Mouse (Mus musculus): ENCODE results near the gene Pah. TPM values are rescaled to one million over a fixed set of nuclear protein-coding genes. Genes with fewer than 3 reads are reported as not detected.

Pah gene
- polyA plus RNA-seq, 1 experiment from 2014 or later, result 0.17 TPM

DNA sequence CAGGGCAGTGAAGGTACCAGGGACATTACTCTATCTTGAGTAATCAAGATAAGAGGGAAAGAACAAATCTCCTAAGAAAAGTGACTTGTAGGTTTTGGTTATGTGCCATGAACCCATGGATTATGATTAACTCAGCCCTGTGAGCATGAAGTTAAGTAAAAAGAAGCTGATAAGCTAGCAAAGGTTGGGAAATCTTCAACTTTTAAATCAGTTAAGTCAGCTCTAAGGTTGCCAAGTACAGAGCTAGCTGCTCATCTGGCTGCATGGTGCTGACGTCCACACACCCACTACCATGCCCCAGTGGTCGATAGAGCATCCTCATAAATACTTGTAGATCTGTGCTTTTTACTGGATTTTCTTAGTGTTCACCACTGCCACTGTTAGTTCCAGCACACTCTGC is 3.0 kb upstream of the Pah start:
- H3K4me3 ChIP-seq (ENCODE audit: low read depth, low read length), result no peak overlapping the region
- ATAC-seq (ENCODE audit: low FRiP score, low TSS enrichment), result no peak
- 66% methylated on average over 2 of the region's 2 CpGs for WGBS

DNA sequence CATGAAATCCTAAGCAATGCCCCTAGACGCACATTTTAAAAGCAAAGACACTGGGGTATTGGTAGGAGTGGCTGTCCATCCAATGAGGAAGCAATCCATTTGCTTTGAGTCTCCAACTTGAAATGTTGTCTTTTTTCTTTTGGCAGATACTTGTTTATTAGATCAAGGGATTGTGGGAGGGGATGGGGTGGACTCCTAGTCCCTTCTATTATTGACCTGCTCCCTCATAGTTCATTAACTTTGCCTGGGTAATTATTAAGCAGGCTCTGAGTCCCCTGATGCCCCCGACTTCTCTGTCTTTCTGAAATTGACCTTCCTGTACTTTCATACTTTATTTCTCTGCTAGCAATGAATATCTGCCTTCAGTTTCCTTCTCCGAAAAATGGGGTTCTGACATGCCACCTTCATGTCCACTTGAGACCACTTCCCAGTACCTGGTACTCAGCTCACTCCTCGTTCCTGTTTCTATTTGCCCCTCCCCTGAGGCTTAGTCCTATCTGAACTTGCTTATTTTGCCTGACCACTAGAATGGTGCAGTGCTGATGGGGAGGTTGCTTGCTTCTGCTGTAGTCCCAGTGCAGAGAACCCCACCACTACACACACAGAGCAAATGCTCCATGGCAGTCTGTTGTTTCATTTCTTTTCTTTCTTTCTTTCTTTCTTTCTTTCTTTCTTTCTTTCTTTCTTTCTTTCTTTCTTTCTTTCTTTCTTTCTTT is 1.0 kb upstream of the Pah start:
- DNase-seq (ENCODE audit: low spot score) (no peak), ATAC-seq (ENCODE audit: low FRiP score, low TSS enrichment) (no peak)
- Histone ChIP-seq H3K27ac (replicated peaks) (no peak overlapping the region), H3K27me3 (ENCODE audit: control insufficient read depth, insufficient read depth, low read length) (no peaks in the 10 kb centered on the region), H3K9me3 (ENCODE audit: control insufficient read depth, low read length) (no peaks in the 10 kb centered on the region), H3K36me3 (ENCODE audit: control insufficient read depth, insufficient read depth, low read length) (no peaks in the 10 kb centered on the region), H3K9ac (ENCODE audit: low read length) (no peak overlapping the region), H3K4me1 (replicated peaks; ENCODE audit: control insufficient read depth, insufficient read depth) (no peaks in the 10 kb centered on the region), H3K4me3 (ENCODE audit: low read depth, low read length) (no peak overlapping the region), H3K4me2 (replicated peaks; ENCODE audit: low read depth) (no peak overlapping the region)
- TF ChIP-seq CTCF (IDR thresholded peaks at IDR 0.05; ENCODE audit: low read depth) (no peak), EP300 (optimal IDR thresholded peaks at IDR 0.05) (no peak)
- WGBS, result 52% methylated on average over 4 of the region's 4 CpGs

More for the DNA sequence above, 3.0 kb upstream of the Pah start:
- Histone ChIP-seq H3K4me2 (replicated peaks; ENCODE audit: low read depth) (no peak overlapping the region), H3K9me3 (ENCODE audit: control insufficient read depth, low read length) (no peaks in the 10 kb centered on the region), H3K27me3 (ENCODE audit: control insufficient read depth, insufficient read depth, low read length) (no peaks in the 10 kb centered on the region), H3K36me3 (ENCODE audit: control insufficient read depth, insufficient read depth, low read length) (no peaks in the 10 kb centered on the region), H3K4me1 (replicated peaks; ENCODE audit: control insufficient read depth, insufficient read depth) (no peaks in the 10 kb centered on the region), H3K27ac (replicated peaks) (no peak overlapping the region), H3K9ac (ENCODE audit: low read length) (no peak overlapping the region)
- DNase-seq (ENCODE audit: low spot score), result no peak
- TF ChIP-seq CTCF (IDR thresholded peaks at IDR 0.05; ENCODE audit: low read depth) (no peak), EP300 (optimal IDR thresholded peaks at IDR 0.05) (no peak)

DNA sequence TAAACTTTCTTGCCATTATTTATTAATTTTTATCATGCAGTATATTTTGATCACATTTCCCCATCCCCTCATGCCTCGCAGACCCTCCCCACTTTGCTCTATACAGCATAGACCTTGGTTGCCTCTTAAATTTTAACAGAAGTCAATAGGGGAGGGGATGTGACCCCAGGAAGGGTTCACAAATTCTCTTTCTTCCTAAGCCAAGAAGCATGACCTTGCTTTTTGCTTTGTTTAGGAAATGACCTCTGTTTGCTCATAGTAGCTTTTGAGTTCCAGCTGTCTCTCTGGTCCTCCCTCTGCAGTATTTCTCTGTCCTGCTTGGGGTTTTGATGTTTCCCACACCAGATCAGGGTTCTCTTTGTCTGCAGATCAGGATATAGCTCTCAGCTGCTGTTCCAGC is 12.6 kb downstream of the Pah start:
- no peak overlapping the region for H3K4me2 ChIP-seq (replicated peaks; ENCODE audit: low read depth)
- H3K27me3 ChIP-seq (ENCODE audit: control insufficient read depth, insufficient read depth, low read length), result no peaks in the 10 kb centered on the region
- no peak overlapping the region for H3K9ac ChIP-seq (ENCODE audit: low read length)
- TF ChIP-seq EP300 (optimal IDR thresholded peaks at IDR 0.05) (no peak), CTCF (IDR thresholded peaks at IDR 0.05; ENCODE audit: low read depth) (no peak)
- ATAC-seq (ENCODE audit: low FRiP score, low TSS enrichment) (no peak), DNase-seq (ENCODE audit: low spot score) (no peak)
- H3K27ac ChIP-seq (replicated peaks), result no peak overlapping the region
- no peaks in the 10 kb centered on the region for H3K4me1 ChIP-seq (replicated peaks; ENCODE audit: control insufficient read depth, insufficient read depth)
- no peaks in the 10 kb centered on the region for H3K9me3 ChIP-seq (ENCODE audit: control insufficient read depth, low read length)
- no peak overlapping the region for H3K4me3 ChIP-seq (ENCODE audit: low read depth, low read length)
- WGBS, result 80% methylated on average over 1 of the region's 1 CpGs
- H3K36me3 ChIP-seq (ENCODE audit: control insufficient read depth, insufficient read depth, low read length), result no peaks in the 10 kb centered on the region

DNA sequence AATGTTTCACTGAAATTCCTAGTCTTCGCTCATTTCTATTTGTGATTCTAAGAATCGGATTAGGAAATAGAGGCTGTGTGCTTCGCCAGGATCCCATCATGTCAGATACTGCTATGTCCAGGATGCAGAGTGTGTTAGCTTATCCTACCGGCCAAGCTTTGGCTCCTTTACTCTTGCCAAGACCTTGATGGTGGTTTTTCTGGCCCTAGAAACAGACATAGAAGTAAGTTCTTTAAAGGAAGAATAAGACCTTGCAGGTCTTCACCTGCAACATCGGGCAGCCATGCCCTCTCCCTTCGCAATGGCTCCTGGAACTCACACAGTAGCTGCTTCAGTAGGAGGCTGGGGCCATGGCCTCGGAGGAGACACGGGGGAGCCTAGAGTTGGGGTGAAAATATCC is 24.2 kb downstream of the Pah start:
- 71% methylated on average over 8 of the region's 8 CpGs for WGBS
- Histone ChIP-seq H3K4me2 (replicated peaks; ENCODE audit: low read depth) (no peak overlapping the region), H3K27me3 (ENCODE audit: control insufficient read depth, insufficient read depth, low read length) (no peaks in the 10 kb centered on the region), H3K9ac (ENCODE audit: low read length) (no peak overlapping the region), H3K36me3 (ENCODE audit: control insufficient read depth, insufficient read depth, low read length) (no peaks in the 10 kb centered on the region), H3K4me1 (replicated peaks; ENCODE audit: control insufficient read depth, insufficient read depth) (no peaks in the 10 kb centered on the region), H3K27ac (replicated peaks) (no peak overlapping the region), H3K9me3 (ENCODE audit: control insufficient read depth, low read length) (no peaks in the 10 kb centered on the region), H3K4me3 (ENCODE audit: low read depth, low read length) (no peak overlapping the region)
- DNase-seq (ENCODE audit: low spot score) (no peak), ATAC-seq (ENCODE audit: low FRiP score, low TSS enrichment) (no peak)
- TF ChIP-seq CTCF (IDR thresholded peaks at IDR 0.05; ENCODE audit: low read depth), result no peak
- no peak for TF ChIP-seq EP300 (optimal IDR thresholded peaks at IDR 0.05)

DNA sequence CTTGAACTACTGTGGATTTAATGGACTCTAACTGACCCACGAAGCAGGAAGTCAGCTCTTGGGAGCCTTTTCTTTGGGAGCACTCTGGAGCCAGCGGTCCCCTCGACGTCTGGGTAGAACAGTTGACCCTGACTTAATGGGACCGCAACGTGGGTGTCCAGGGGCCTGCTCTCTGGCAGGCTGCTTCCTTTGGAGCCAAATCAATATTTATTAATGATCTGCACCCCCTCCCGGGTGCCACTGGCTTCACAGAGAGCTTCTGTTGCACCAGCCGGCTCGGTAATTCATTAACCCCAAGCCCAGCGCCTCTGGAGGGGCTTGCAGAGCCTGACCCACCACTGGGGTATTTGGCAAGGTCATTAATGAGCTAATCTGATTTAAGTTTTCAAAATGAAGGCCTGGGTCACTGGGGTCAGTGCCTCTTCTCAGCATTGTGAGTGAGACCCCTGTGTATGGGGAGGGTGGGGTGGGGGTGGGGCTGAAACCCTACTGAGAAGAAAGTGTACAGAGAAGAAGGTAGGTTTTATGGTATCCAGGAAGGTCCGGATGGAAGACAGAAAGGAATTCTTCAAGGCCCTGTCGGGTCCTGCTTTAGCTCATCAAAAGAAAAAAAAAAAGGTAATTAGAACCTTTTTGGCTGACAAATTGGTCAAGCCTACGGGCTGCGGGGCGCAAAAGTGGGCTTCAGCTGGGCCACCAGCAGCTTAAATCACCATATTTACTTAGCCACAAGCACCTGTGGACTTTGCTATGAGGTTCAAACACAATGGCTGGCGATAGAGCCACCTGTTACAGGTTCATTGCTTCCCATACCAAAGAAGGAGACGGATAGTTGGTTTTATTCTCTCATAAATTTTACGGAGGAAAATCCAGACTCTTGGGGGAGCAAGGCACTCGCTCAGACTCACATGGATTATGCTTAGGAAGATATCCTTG is 25.0 kb downstream of the Pah start:
- Histone ChIP-seq H3K9me3 (ENCODE audit: control insufficient read depth, low read length) (no peaks in the 10 kb centered on the region), H3K27ac (replicated peaks) (no peak overlapping the region), H3K27me3 (ENCODE audit: control insufficient read depth, insufficient read depth, low read length) (no peaks in the 10 kb centered on the region), H3K4me3 (ENCODE audit: low read depth, low read length) (no peak overlapping the region), H3K4me2 (replicated peaks; ENCODE audit: low read depth) (no peak overlapping the region), H3K36me3 (ENCODE audit: control insufficient read depth, insufficient read depth, low read length) (no peaks in the 10 kb centered on the region), H3K9ac (ENCODE audit: low read length) (no peak overlapping the region), H3K4me1 (replicated peaks; ENCODE audit: control insufficient read depth, insufficient read depth) (no peaks in the 10 kb centered on the region)
- 41% methylated on average over 19 of the region's 19 CpGs for WGBS
- DNase-seq (ENCODE audit: low spot score) (no peak), ATAC-seq (ENCODE audit: low FRiP score, low TSS enrichment) (0 out of 2 replicates have a peak, but pooled peaks have one; percentile 24)
- TF ChIP-seq CTCF (IDR thresholded peaks at IDR 0.05; ENCODE audit: low read depth) (no peak), EP300 (optimal IDR thresholded peaks at IDR 0.05) (no peak)
